Mouse (Mus musculus): ENCODE measurements at regions not wholly inside any gene's neighbourhood (a gene's known extent, or its start where the extent isn't known, plus 50 kb on each side); places are given as distances from the start of the nearest gene placed in this dataset.

DNA sequence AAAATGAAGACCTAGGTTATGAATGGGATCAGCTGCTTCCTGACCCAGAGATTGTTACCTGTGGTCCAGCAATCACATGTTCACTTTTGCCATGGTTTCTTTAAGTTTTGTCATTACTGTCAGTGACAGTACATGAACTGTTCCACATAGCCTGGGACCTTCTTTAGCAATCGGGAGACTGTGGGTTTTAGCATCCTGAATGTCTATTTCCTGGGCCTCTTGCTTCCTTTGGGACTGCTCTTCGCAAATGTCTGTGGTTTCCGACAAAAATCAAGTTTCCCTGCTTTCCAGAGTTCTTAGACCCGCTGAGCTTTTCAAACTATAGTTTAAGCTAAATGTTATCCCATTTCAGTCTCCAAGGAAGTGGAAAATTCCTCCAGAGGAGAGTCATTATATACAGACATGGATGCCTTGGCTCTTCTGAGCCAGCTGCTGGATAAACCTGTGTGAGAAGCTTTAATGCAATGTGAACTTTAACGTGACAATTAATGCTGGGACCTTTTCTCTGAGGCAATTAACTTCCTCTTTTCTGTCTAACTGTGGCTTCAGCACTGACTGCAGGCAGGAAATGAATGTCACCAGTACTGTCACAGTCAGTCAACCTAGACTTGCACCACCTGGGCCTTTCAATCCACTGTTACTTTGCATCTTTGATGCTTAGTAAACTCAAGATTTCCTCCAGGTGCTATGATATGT is 847.0 kb downstream of the Ets1 start:
- TF ChIP-seq CTCF (IDR thresholded peaks at IDR 0.05; ENCODE audit: low read depth): no peak
- no peak for TF ChIP-seq EP300 (IDR thresholded peaks at IDR 0.05; ENCODE audit: low read depth)

Measured in liver, postnatal 0 days (tissue).